ENCODE assay signal across 8 mouse cellular contexts in the genomic region with DNA sequence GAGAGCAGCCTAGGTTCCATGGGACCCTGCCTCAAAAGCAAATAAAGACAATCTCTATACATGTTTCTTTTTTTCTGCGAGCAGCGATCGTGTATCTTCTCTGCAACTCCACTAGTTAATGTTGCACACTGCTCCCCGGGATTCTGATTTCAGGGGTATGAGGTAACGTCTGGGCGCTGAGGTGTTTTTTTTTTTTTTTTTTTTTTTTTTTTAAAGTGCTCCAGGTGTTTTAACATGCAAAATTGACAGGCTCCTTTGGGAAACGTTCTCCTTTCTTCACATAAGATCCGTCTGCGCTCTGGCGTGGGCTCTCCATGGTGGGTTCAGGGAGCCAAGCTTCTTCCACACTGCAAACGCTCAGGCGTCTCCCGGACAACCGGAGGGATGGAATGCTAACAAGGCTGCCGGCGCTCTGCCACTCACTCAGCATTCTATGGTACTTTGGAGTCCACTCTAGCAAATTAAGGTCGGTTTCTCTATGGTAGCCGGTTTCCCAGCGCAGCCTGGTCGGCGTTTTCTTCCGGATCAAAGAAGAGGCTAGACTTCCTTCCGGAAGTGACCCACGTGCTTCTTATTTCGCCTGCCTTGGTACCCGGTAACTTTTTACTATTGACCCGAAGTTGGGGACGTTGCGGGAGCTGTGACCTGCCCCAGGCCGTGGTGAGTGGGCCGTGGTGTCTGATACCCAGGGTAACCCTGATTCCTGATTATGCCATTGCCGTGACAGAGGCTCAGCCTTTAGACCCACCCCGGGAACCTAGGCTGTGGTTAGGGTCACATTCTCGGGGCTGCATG. TPM values are rescaled to one million over a fixed set of nuclear protein-coding genes. Genes with fewer than 3 reads are reported as not detected.
DNase-seq lines count a peak whose midpoint lies in the region; ATAC-seq lines count a peak whose summit lies in the region.

A gene (plus strand): TSS at position 510 of the 795 bp plus-strand sequence.

- intact Hi-C loops in gastrocnemius, postnatal 14 days (cut with DNase I; ENCODE audit: low total_unique reads) = no loop called here
- intact Hi-C loops in left cerebral cortex, postnatal 10 days (cut with DNase I) = no loop called here

- peak; percentile 90 to 96 for DNase-seq in adrenal gland, adult (ENCODE audit: inconsistent age in 2 of 2, low spot score in 1 of 2)
- peak; percentile 98 for DNase-seq in embryo, embryonic 10.5 days (ENCODE audit: low spot score)
- DNase-seq in gastrocnemius, postnatal 14 days = peak; percentile 86
- peak; percentile 89 to 93 for DNase-seq in left cerebral cortex, postnatal 10 days (ENCODE audit: extremely low spot score in 1 of 2, low spot score in 2 of 2)
- DNase-seq in right cerebral cortex, postnatal 25 days = peak; percentile 87
- DNase-seq in urinary bladder, postnatal 4 days (ENCODE audit: low spot score in 2 of 2) = peak; percentile 78 to 82

- ATAC-seq in inflammation-experienced regulatory T-cells, adult 6 months = peak; percentile 87
- ATAC-seq in megakaryocyte-erythroid progenitor cell, adult 5-6 weeks (replicated peaks; ENCODE audit: low FRiP score, low TSS enrichment, poor library complexity, severe bottlenecking) = peak; percentile 85

RNA-seq across cellular contexts. Expression of the gene that starts here (rescaled TPM):
- total RNA-seq in gastrocnemius, postnatal 14 days (2021) = 10 to 100 TPM; 45.7 to 46.0 TPM
- polyA plus RNA-seq in inflammation-experienced regulatory T-cells, adult 6 months (2017; shearing (Covaris generic)) = 10 to 100 TPM; 25.4 to 39.8 (median 38.8) TPM
- total RNA-seq in left cerebral cortex, postnatal 10 days (2021) = 10 to 100 TPM; 62.8 to 66.7 TPM
- total RNA-seq in megakaryocyte-erythroid progenitor cell, adult 5-6 weeks (2014; fragmentation: Nextera tagmentation) = 91.6 and 94.6 TPM in 2 replicates
- total RNA-seq in megakaryocyte-erythroid progenitor cell, adult 5-6 weeks (2017) = 48.9 and 88.0 TPM in 2 replicates

Comparison
In these comparisons a context has a peak if more than half of its experiments do, and no peak if none do; other contexts are left out.
1. Peak in every context shown above with its lines: DNase-seq and ATAC-seq.